Mouse (Mus musculus) stomach, adult 2 months (tissue): ENCODE measurements around the gene Gm6040. TPM values are rescaled to one million over a fixed set of nuclear protein-coding genes. Genes with fewer than 3 reads are reported as not detected.

ENCODE experiments used
- polyA plus RNA-seq: library from polyadenylated mRNA; depleted of rRNA; stranded (reverse); fragments of >200 nt; gene quantifications from 2 replicates; pipeline ENCODE4 v1.2.3, GENCODE M21; 2012; rRNA removed

Gene Gm6040
- polyA plus RNA-seq = not detected in 2 replicates

GRCm38 (mm10) chr8:20921971-20922370 lies at the start of gene Gm6040:
Gene Gm6040, minus strand, starts transcription at chr8:20922071.

GRCm38 (mm10) chr8:20944610-20945009 lies 22.7 kb upstream of the Gm6040 start, which contains the start of gene AY761185:
Gene AY761185, minus strand, starts transcription at chr8:20944710.

GRCm38 (mm10) chr8:20902527-20902926 lies 19.3 kb downstream of the Gm6040 start, which contains the start of gene Gm15056:
Gene Gm15056, minus strand, starts transcription at chr8:20902627.

GRCm38 (mm10) chr8:20892369-20892768 lies 29.5 kb downstream of the Gm6040 start, which contains the start of gene Defb33:
Gene Defb33, plus strand, starts transcription at chr8:20892669.

Other genes starting within 250 kb of the Gm6040 start
- gene Defb33, start 29.4 kb downstream of the Gm6040 start, polyA plus RNA-seq = not detected in 2 replicates
- not detected in 2 replicates for gene Gm15056, start 19.4 kb downstream of the Gm6040 start, polyA plus RNA-seq
- 1.5 TPM in 1 of 2 replicates, not detected in the other for gene AY761185, start 22.6 kb upstream of the Gm6040 start, polyA plus RNA-seq
- not detected in 2 replicates for gene Defa21, start 103.5 kb upstream of the Gm6040 start, polyA plus RNA-seq
- gene Defa23, start 133.0 kb upstream of the Gm6040 start, polyA plus RNA-seq = not detected in 2 replicates
- gene Defa35, start 143.0 kb upstream of the Gm6040 start, polyA plus RNA-seq = not detected in 2 replicates
- gene Defa25, start 162.4 kb upstream of the Gm6040 start, polyA plus RNA-seq = not detected in 2 replicates
- not detected in 2 replicates for gene Gm14851, start 174.0 kb upstream of the Gm6040 start, polyA plus RNA-seq
- gene Defa30, start 212.6 kb upstream of the Gm6040 start, polyA plus RNA-seq = not detected in 2 replicates
- not detected in 2 replicates for gene Defa22, start 240.2 kb upstream of the Gm6040 start, polyA plus RNA-seq